Mouse (Mus musculus): ENCODE data around the gene Dock3.

DNA sequence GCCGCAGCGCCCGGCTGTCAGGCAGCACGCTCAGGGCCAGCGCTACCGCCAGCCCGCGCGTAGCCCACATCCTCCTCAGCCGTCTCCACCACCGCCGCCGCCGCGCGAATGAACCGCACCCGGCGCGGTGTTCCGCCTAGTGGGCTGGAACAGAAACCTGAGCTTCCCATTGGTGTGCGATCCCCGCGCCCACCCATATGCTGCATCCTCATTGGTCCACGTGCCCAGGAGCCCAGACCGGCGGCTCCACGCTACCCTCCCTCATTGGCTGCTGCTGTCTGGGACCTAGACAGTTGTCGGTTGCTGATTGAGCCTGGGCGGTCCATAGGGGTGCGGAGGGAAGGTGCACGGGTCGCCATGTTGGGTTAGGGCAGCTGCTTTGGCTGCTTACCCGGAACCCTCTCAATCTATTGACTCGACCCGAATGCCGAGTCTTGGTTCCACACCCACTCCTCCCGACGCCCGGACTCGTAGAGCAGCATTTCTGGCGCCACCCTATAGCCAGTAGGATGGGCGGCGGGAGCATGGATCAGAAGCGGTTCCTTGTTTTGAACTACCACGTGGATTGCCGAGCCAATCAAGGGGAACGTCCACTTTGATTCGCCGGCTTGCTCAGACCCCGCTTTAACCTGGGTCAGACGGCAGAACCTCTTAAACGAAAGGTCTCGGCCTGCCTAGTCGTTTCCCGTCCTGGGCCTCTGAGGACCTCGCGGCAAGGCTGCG lies 339.7 kb downstream of the Dock3 start, which contains the start of gene Manf:
- TF ChIP-seq CTCF (IDR thresholded peaks at IDR 0.05; ENCODE audit: control insufficient read depth, insufficient read depth, insufficient replicate concordance, low read depth, low read length) (no peak), POLR2A (IDR thresholded peaks at IDR 0.05; ENCODE audit: control insufficient read depth, low read depth, low read length) (peak; percentile 98)

Measured in testis, adult 2 months (tissue).